In the genomic region with DNA sequence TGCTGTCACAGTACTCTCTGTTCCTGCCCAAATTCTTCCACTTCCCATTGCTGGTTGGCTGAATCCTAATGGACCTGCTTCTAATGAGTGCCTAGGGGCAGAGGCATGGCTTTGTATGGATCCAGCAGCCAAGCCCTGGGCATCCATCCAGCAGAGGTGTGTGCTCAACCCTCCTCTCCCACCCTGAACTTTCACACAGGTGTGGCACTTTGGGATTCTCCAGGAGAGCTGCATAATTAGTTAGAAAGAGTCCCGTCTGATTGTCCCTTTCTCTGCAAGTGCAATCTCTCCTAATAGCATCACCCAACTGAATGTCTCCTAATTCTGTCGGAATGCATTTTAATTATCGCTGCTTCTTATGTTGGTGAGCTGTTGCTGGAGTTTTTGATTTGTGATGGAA, we compare ENCODE assay signal across 23 mouse cellular contexts.
"Had no signal": no experiment of that assay in that cellular context is flagged by ENCODE, and none has a peak within 500 bp of the region (broad histone marks: within the 10 kb centered on the region; RNA-seq: fewer than 3 reads in every experiment).

No protein-coding gene starts in this region.

- DNase-seq: layer of hippocampus, adult 9-11 months; liver; lung, adult 18-20 months; lung, postnatal 10 days; lung, postnatal 36 days; retina, postnatal 1 day; right cerebral cortex, postnatal 25 days; spleen, adult 18-20 months; thymus, postnatal 25 days had no signal

- H3K36me3 ChIP-seq: limb, embryonic 10.5 days; limb, embryonic 13.5 days; liver, embryonic 12.5 days; liver, embryonic 15.5 days; lung, embryonic 15.5 days; midbrain, embryonic 10.5 days; midbrain, embryonic 13.5 days; neural tube, embryonic 13.5 days; stomach, embryonic 15.5 days had no signal

- H3K4me2 ChIP-seq: limb, embryonic 13.5 days; liver, embryonic 12.5 days; liver, embryonic 15.5 days; lung, embryonic 15.5 days; midbrain, embryonic 13.5 days; neural tube, embryonic 13.5 days; stomach, embryonic 15.5 days had no signal

- H3K9me3 ChIP-seq: limb, embryonic 10.5 days; limb, embryonic 13.5 days; liver, embryonic 12.5 days; liver, embryonic 15.5 days; lung, embryonic 15.5 days; midbrain, embryonic 10.5 days; neural tube, embryonic 13.5 days; stomach, embryonic 15.5 days had no signal

- ATAC-seq: intestine, embryonic 16.5 days; liver, embryonic 12.5 days; midbrain, embryonic 13.5 days; midbrain, embryonic 16.5 days had no signal

- H3K4me1 ChIP-seq: limb, embryonic 13.5 days; liver, embryonic 12.5 days; liver, embryonic 15.5 days; lung, embryonic 15.5 days; megakaryocyte, embryonic 14.5 days; midbrain, embryonic 10.5 days; midbrain, embryonic 13.5 days; neural tube, embryonic 13.5 days; stomach, embryonic 15.5 days had no signal

- H3K9ac ChIP-seq: limb, embryonic 13.5 days; liver, embryonic 12.5 days; liver, embryonic 15.5 days; lung, embryonic 15.5 days; midbrain, embryonic 13.5 days; neural tube, embryonic 13.5 days; stomach, embryonic 15.5 days had no signal

- H3K27me3 ChIP-seq: limb, embryonic 13.5 days; liver, embryonic 12.5 days; liver, embryonic 15.5 days; lung, embryonic 15.5 days; megakaryocyte, embryonic 14.5 days; midbrain, embryonic 13.5 days; neural tube, embryonic 13.5 days; stomach, embryonic 15.5 days had no signal

- H3K27ac ChIP-seq: layer of hippocampus, adult 2 months; limb, embryonic 10.5 days; limb, embryonic 13.5 days; liver, embryonic 12.5 days; liver, embryonic 15.5 days; lung, embryonic 15.5 days; midbrain, embryonic 10.5 days; midbrain, embryonic 13.5 days; neural tube, embryonic 13.5 days; stomach, embryonic 15.5 days had no signal

- H3K4me3 ChIP-seq: layer of hippocampus, adult 2 months; limb, embryonic 10.5 days; limb, embryonic 13.5 days; liver, embryonic 12.5 days; liver, embryonic 15.5 days; lung, embryonic 15.5 days; megakaryocyte, embryonic 14.5 days; midbrain, embryonic 10.5 days; midbrain, embryonic 13.5 days; myocyte; neural tube, embryonic 13.5 days; stomach, embryonic 15.5 days had no signal
